Mouse (Mus musculus) liver, embryonic 15.5 days (tissue): ENCODE data around the gene Myo1c. TPM values are rescaled to one million over a fixed set of nuclear protein-coding genes. Genes with fewer than 3 reads are reported as not detected.
A peak's percentile ranks its signal among the peaks of the same experiment; 100 is the strongest.

ENCODE experiments used
- ATAC-seq: fragments of 200-750 bp; cut with Nextera tagmentation; 2 replicates; pipeline ENCODE4 v1.8.0; 2017; ENCODE audit warnings: moderate number of reproducible peaks, mild to moderate bottlenecking, moderate library complexity; ENCODE audit not compliant: insufficient read depth
- H3K27ac ChIP-seq: fragments of 300-500 bp; sonication (generic); replicated peaks from 2 replicates; pipeline ENCODE4 v1.5.1; 2015; ENCODE audit warnings: mild to moderate bottlenecking, inconsistent platforms
- H3K27me3 ChIP-seq: fragments of 300-500 bp; sonication (generic); 2 replicates; pipeline ENCODE4 v1.6.1; 2015; ENCODE audit warnings: mild to moderate bottlenecking, inconsistent platforms
- H3K36me3 ChIP-seq: fragments of 300-500 bp; sonication (generic); replicated peaks from 2 replicates; pipeline ENCODE4 v1.6.1; 2015; ENCODE audit warnings: moderate library complexity, mild to moderate bottlenecking, inconsistent platforms
- H3K4me1 ChIP-seq: fragments of 300-500 bp; sonication (generic); replicated peaks from 2 replicates; pipeline ENCODE4 v1.6.1; 2015; ENCODE audit warnings: inconsistent platforms
- H3K4me2 ChIP-seq: fragments of 300-500 bp; sonication (generic); 2 replicates; pipeline ENCODE4 v1.6.1; 2015; ENCODE audit warnings: moderate library complexity, mild to moderate bottlenecking, inconsistent platforms
- H3K4me3 ChIP-seq: fragments of 300-500 bp; sonication (generic); replicated peaks from 2 replicates; pipeline ENCODE4 v1.5.1; 2015; ENCODE audit warnings: mild to moderate bottlenecking, inconsistent platforms
- H3K9ac ChIP-seq: fragments of 300-500 bp; sonication (generic); 2 replicates; pipeline ENCODE4 v1.6.1; 2015; ENCODE audit warnings: moderate library complexity, mild to moderate bottlenecking, inconsistent platforms
- H3K9me3 ChIP-seq: fragments of 300-500 bp; sonication (generic); replicated peaks from 2 replicates; pipeline ENCODE4 v1.6.1; 2016; ENCODE audit warnings: inconsistent platforms
- WGBS: fragments of 180-500 bp; shearing (Covaris S2); methylation state at CpG from one replicate; pipeline ENCODE4 v1.1.7; 2015; ENCODE audit warnings: mixed read lengths; ENCODE audit not compliant: insufficient replicate concordance; 5-methylcytosine and 5-hydroxymethylcytosine counted together
- polyA plus RNA-seq: library from polyadenylated mRNA; unstranded; fragments of >200 nt; fragmentation: Nextera tagmentation; extraction: Ambion mirVana; gene quantifications from 2 replicates; pipeline ENCODE4 v1.2.1, GENCODE M21; 2015

The Myo1c gene
- polyA plus RNA-seq, 1 experiment from 2014 or later: 20.6 TPM

- WGBS: 19% methylated on average over 2 of the region's 2 CpGs
These were observed 26.2 kb upstream of the Myo1c start for GRCm38 (mm10) chr11:75624102-75624554.

GRCm38 (mm10) chr11:75625820-75626219, 24.5 kb upstream of the Myo1c start:
- H3K27ac ChIP-seq: no peak overlapping the region
- WGBS: 86% methylated on average over 4 of the region's 4 CpGs
- ATAC-seq: no peak

More at GRCm38 (mm10) chr11:75624102-75624554, 26.2 kb upstream of the Myo1c start:
- Histone ChIP-seq H3K9ac (no peak overlapping the region), H3K27ac (no peak overlapping the region), H3K4me1 (peaks cover 4% of the 10 kb centered on the region; the same call in 1 of the 2 replicates), H3K4me3 (no peak overlapping the region), H3K9me3 (no peaks in the 10 kb centered on the region), H3K36me3 (peaks cover 61% of the 10 kb centered on the region), H3K4me2 (no peak overlapping the region), H3K27me3 (no peaks in the 10 kb centered on the region)
- ATAC-seq: no peak

GRCm38 (mm10) chr11:75630098-75630497, 20.2 kb upstream of the Myo1c start:
- H3K9ac ChIP-seq: peak overlapping the region; percentile 75
- H3K27me3 ChIP-seq: no peaks in the 10 kb centered on the region
- H3K4me2 ChIP-seq: peak overlapping the region; percentile 89
- H3K27ac ChIP-seq: peak overlapping the region; percentile 82
- no peaks in the 10 kb centered on the region for H3K9me3 ChIP-seq
- peak overlapping the region; percentile 81 for H3K4me3 ChIP-seq
- ATAC-seq: no peak
- WGBS: 7% methylated on average over 5 of the region's 5 CpGs
- peaks cover 36% of the 10 kb centered on the region for H3K36me3 ChIP-seq
- peaks cover 34% of the 10 kb centered on the region for H3K4me1 ChIP-seq

More at GRCm38 (mm10) chr11:75625820-75626219, 24.5 kb upstream of the Myo1c start:
- Histone ChIP-seq H3K9ac (no peak overlapping the region), H3K4me3 (no peak overlapping the region), H3K27me3 (no peaks in the 10 kb centered on the region), H3K4me1 (peaks cover 15% of the 10 kb centered on the region), H3K9me3 (no peaks in the 10 kb centered on the region), H3K4me2 (no peak overlapping the region), H3K36me3 (peaks cover 44% of the 10 kb centered on the region)

- under 1% methylated on average over 53 of the region's 53 CpGs for WGBS
- no peaks in the 10 kb centered on the region for H3K27me3 ChIP-seq
- H3K4me2 ChIP-seq: peak within 1 kb of the TSS; percentile 89
- peak within 1 kb of the TSS; percentile 78 for H3K9ac ChIP-seq
- ATAC-seq: peak; percentile 99
- H3K36me3 ChIP-seq: peaks cover 30% of the 10 kb centered on the region
- H3K4me3 ChIP-seq: peak within 1 kb of the TSS; percentile 81
- H3K4me1 ChIP-seq: peaks cover 37% of the 10 kb centered on the region
- peak within 1 kb of the TSS; percentile 83 for H3K27ac ChIP-seq
- H3K9me3 ChIP-seq: no peaks in the 10 kb centered on the region
These were observed 19.6 kb upstream of the Myo1c start, which contains the start of gene Inpp5k for GRCm38 (mm10) chr11:75630645-75631229. Gene Inpp5k, plus strand, starts transcription at chr11:75630988.

- ATAC-seq: no peak
- Histone ChIP-seq H3K36me3 (peaks cover 20% of the 10 kb centered on the region), H3K4me3 (peak overlapping the region; percentile 81), H3K27ac (peak overlapping the region; percentile 83; the same call in 1 of the 2 replicates), H3K27me3 (no peaks in the 10 kb centered on the region), H3K4me1 (peaks cover 43% of the 10 kb centered on the region), H3K4me2 (peak overlapping the region; percentile 89), H3K9me3 (no peaks in the 10 kb centered on the region), H3K9ac (peak overlapping the region; percentile 78)
- WGBS: 15% methylated on average over 13 of the region's 13 CpGs
These were observed 18.6 kb upstream of the Myo1c start for GRCm38 (mm10) chr11:75631561-75632225.

DNA sequence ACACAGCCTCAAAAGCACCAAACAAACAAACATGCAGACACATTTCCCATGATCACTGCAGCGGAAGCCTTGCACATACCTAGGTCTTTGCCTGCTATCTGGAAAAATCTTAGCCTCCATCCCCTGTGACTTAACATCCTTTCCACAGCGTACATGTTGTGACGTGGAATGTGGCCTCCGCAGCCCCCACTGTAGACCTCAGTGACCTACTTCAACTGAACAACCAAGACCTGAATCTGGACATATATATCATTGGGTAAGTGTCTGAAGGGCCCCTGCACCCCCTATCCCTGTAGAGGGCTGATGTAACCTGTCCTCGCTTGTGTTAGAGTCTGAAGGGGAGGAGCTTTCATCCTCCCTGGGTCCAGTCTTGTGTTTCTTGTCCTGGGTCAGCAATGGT, 17.4 kb upstream of the Myo1c start:
- WGBS: 85% methylated on average over 5 of the region's 5 CpGs
- no peaks in the 10 kb centered on the region for H3K27me3 ChIP-seq
- no peak overlapping the region for H3K9ac ChIP-seq
- no peaks in the 10 kb centered on the region for H3K9me3 ChIP-seq
- peaks cover 20% of the 10 kb centered on the region for H3K36me3 ChIP-seq
- H3K4me3 ChIP-seq: no peak overlapping the region
- no peak overlapping the region for H3K27ac ChIP-seq
- ATAC-seq: no peak
- H3K4me2 ChIP-seq: no peak overlapping the region
- H3K4me1 ChIP-seq: peaks cover 53% of the 10 kb centered on the region

DNA sequence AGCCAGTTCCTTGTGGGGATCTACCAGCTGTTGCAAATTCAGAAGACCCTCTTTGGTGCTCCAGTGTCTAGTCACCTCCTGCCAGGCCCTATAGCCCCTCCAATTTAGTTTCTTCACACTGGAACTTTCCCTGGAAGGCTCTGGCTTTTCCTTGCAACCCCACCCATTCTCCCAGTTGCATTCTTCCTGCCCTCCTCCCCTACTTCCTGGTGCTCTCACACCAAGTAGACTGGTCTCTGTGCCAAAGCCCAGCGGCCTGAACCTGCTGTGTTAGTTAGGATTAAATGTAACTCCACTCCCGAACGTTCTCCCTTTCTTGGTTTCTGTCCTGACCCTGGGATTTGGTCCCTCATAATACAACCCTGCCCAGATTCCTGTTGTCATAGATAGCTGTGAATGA, 15.5 kb upstream of the Myo1c start:
- WGBS: 78% methylated on average over 3 of the region's 3 CpGs
- H3K36me3 ChIP-seq: peaks cover 16% of the 10 kb centered on the region
- H3K27me3 ChIP-seq: no peaks in the 10 kb centered on the region
- peaks cover 47% of the 10 kb centered on the region for H3K4me1 ChIP-seq
- no peaks in the 10 kb centered on the region for H3K9me3 ChIP-seq
- no peak for ATAC-seq
- no peak overlapping the region for H3K4me2 ChIP-seq
- no peak overlapping the region for H3K9ac ChIP-seq
- H3K4me3 ChIP-seq: no peak overlapping the region
- H3K27ac ChIP-seq: 0 out of 2 replicates have a peak overlapping the region, but pooled peaks have one; percentile 1

- no peak for ATAC-seq
- WGBS: 66% methylated on average over 11 of the region's 11 CpGs
- Histone ChIP-seq H3K4me2 (no peak overlapping the region), H3K9me3 (no peaks in the 10 kb centered on the region), H3K4me1 (peaks cover 43% of the 10 kb centered on the region), H3K36me3 (peaks cover 16% of the 10 kb centered on the region), H3K27me3 (no peaks in the 10 kb centered on the region), H3K9ac (no peak overlapping the region), H3K27ac (peak overlapping the region; percentile 1; the same call in 1 of the 2 replicates), H3K4me3 (no peak overlapping the region)
These were observed 15.0 kb upstream of the Myo1c start for GRCm38 (mm10) chr11:75635315-75635714.

DNA sequence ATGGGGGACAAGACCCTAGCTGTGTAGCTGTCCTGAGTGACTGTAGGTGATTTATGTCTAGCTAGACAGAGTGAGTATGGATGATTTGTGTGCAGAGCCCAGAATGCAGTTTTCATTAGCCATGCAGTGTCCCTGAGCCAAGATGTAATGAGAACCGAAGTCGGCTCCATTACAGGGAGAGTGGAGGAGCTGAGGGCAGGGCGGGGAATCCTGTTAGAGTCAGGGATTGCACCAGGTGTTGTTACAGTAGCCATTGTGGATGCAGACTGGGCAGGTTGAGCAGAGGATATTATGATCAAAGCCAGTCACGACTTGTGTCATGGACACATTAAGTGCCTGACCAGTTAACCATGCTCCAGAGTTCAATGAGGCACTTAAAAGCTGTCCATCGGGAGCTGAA, 7.0 kb upstream of the Myo1c start:
- no peak overlapping the region for H3K9ac ChIP-seq
- no peak for ATAC-seq
- H3K9me3 ChIP-seq: no peaks in the 10 kb centered on the region
- H3K4me3 ChIP-seq: no peak overlapping the region
- 71% methylated on average over 5 of the region's 5 CpGs for WGBS
- H3K27ac ChIP-seq: no peak overlapping the region
- H3K4me2 ChIP-seq: no peak overlapping the region
- H3K4me1 ChIP-seq: peaks cover 10% of the 10 kb centered on the region
- no peaks in the 10 kb centered on the region for H3K27me3 ChIP-seq
- peaks cover 6% of the 10 kb centered on the region for H3K36me3 ChIP-seq

DNA sequence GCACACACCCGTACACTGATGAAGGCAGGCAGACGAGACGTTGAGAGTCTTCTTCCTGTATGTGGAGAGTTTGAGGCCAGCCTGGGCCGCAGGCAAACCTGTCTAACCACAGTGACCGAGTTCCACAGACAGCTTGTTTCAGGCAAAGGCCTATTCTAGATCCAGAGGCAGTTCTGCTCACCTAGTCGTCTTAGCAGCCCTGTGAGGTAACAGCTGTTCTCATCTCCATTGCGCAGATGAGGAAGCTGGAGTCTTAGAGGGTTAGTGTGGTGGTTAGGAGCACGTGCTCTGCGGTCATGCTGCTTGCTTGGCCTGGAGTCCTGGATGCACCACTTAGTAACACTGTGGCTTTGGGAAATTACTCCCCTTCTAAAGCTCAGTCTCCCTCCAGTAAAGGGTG, 5.6 kb upstream of the Myo1c start:
- 28% methylated on average over 9 of the region's 9 CpGs for WGBS
- Histone ChIP-seq H3K36me3 (peaks cover 6% of the 10 kb centered on the region), H3K27ac (no peak overlapping the region), H3K4me1 (peaks cover 23% of the 10 kb centered on the region), H3K9me3 (no peaks in the 10 kb centered on the region), H3K9ac (no peak overlapping the region), H3K27me3 (no peaks in the 10 kb centered on the region), H3K4me3 (no peak overlapping the region), H3K4me2 (no peak overlapping the region)
- ATAC-seq: no peak

DNA sequence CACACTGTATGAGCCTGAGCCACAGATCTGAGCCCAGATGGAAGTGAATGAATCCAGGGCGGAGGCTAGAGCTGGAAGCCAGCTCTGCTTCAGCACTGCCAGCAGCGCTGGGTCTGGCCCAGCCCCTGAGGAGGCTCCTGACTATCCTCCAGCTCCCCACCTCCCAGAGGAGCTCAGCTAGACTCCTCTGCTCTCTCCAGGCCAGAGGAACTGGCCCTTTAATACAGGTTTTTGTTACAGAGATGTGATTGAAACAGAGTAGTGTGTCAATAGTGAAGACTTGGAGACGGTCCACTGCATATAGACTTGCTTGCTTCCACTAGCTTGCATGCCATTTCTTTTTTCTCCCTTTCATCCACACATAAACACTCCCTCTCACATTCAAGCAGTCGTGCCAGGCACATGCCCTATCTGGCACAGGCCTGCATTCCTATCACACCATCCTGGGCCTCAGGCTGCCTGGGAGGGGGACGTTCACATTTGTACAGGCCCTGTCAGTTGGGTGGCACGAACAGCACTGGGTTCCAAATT, 2.6 kb upstream of the Myo1c start:
- H3K4me1 ChIP-seq: peaks cover 52% of the 10 kb centered on the region
- no peaks in the 10 kb centered on the region for H3K27me3 ChIP-seq
- H3K4me3 ChIP-seq: no peak overlapping the region
- 60% methylated on average over 6 of the region's 6 CpGs for WGBS
- no peak overlapping the region for H3K4me2 ChIP-seq
- no peak overlapping the region for H3K27ac ChIP-seq
- ATAC-seq: no peak
- no peak overlapping the region for H3K9ac ChIP-seq
- H3K36me3 ChIP-seq: peaks cover 6% of the 10 kb centered on the region
- no peaks in the 10 kb centered on the region for H3K9me3 ChIP-seq
